Mouse (Mus musculus) monocyte, adult 5-6 weeks (primary cell): ENCODE results near the gene Vps37c. TPM values are rescaled to one million over a fixed set of nuclear protein-coding genes. Genes with fewer than 3 reads are reported as not detected.

Experiments
- ATAC-seq: fragments of 153-309, 156-312 bp; replicated peaks from 2 replicates; pipeline ENCODE4 v1.8.0; 2017; ENCODE audit warnings: mild to moderate bottlenecking; ENCODE audit not compliant: low TSS enrichment, insufficient number of reproducible peaks, severe bottlenecking, poor library complexity, low FRiP score
- total RNA-seq: library from RNA; stranded (forward); fragments of 200-1000, 200-491, 200-594 nt; gene quantifications from 3 replicates; pipeline ENCODE4 v1.2.3, GENCODE M21; 2017

The Vps37c gene
- total RNA-seq, 1 experiment from 2014 or later = 18.7 TPM

GRCm38 (mm10) chr19:10709360-10710087, 21.0 kb downstream of the Vps37c start:
- ATAC-seq = peak; percentile 82

GRCm38 (mm10) chr19:10710088-10710511, 21.6 kb downstream of the Vps37c start:
- no peak for ATAC-seq

GRCm38 (mm10) chr19:10710751-10711150, 22.2 kb downstream of the Vps37c start:
- no peak for ATAC-seq

GRCm38 (mm10) chr19:10712194-10712593, 23.7 kb downstream of the Vps37c start:
- ATAC-seq = no peak

- no peak for ATAC-seq
Observed at GRCm38 (mm10) chr19:10712646-10713045, 24.1 kb downstream of the Vps37c start.

GRCm38 (mm10) chr19:10713551-10713950, 25.0 kb downstream of the Vps37c start:
- ATAC-seq = no peak

GRCm38 (mm10) chr19:10714168-10714567, 25.6 kb downstream of the Vps37c start:
- ATAC-seq = no peak

- ATAC-seq = no peak
Observed at GRCm38 (mm10) chr19:10714682-10715475, 26.3 kb downstream of the Vps37c start.

- no peak for ATAC-seq
Observed at GRCm38 (mm10) chr19:10715476-10715875, 26.9 kb downstream of the Vps37c start.

- no peak for ATAC-seq
Observed at GRCm38 (mm10) chr19:10718251-10718775, 29.8 kb downstream of the Vps37c start.

GRCm38 (mm10) chr19:10719751-10720150, 31.2 kb downstream of the Vps37c start:
- ATAC-seq = no peak

GRCm38 (mm10) chr19:10720524-10720923, 32.0 kb downstream of the Vps37c start:
- ATAC-seq = no peak

GRCm38 (mm10) chr19:10721064-10721463, 32.5 kb downstream of the Vps37c start:
- no peak for ATAC-seq

- ATAC-seq = no peak
Observed at GRCm38 (mm10) chr19:10723084-10723483, 34.5 kb downstream of the Vps37c start.

- no peak for ATAC-seq
Observed at GRCm38 (mm10) chr19:10723649-10724048, 35.1 kb downstream of the Vps37c start.

- ATAC-seq = no peak
Observed at GRCm38 (mm10) chr19:10724629-10725363, 36.3 kb downstream of the Vps37c start.

GRCm38 (mm10) chr19:10729889-10730288, 41.4 kb downstream of the Vps37c start:
- ATAC-seq = no peak

GRCm38 (mm10) chr19:10730469-10730868, 41.9 kb downstream of the Vps37c start:
- no peak for ATAC-seq

- ATAC-seq = no peak
Observed at GRCm38 (mm10) chr19:10731975-10732374, 43.4 kb downstream of the Vps37c start.
